Mouse (Mus musculus) intestine, embryonic 14.5 days (tissue): Measurements from ENCODE around the gene Rccd1. TPM values are rescaled to one million over a fixed set of nuclear protein-coding genes. Genes with fewer than 3 reads are reported as not detected.

Source experiments
- ATAC-seq: fragments of 200-750 bp; cut with Nextera tagmentation; replicated peaks from 2 replicates; pipeline ENCODE4 v1.8.0; 2017; ENCODE audit warnings: low read depth, moderate number of reproducible peaks, moderate TSS enrichment, moderate library complexity; ENCODE audit not compliant: low FRiP score, low TSS enrichment
- DNase-seq: peaks from one replicate; pipeline ENCODE4 v3.0.0-alpha.2; 2018; ENCODE audit warnings: low spot score
- H3K27ac ChIP-seq: fragments of 300-500 bp; sonication (generic); 2 replicates; pipeline ENCODE4 v1.5.1; 2014; ENCODE audit warnings: low read depth, mild to moderate bottlenecking, control low read depth
- H3K27me3 ChIP-seq: fragments of 300-500 bp; sonication (generic); replicated peaks from 2 replicates; pipeline ENCODE4 v1.6.1; 2014; ENCODE audit warnings: low read length, control low read depth; ENCODE audit not compliant: control insufficient read depth, insufficient read depth
- H3K36me3 ChIP-seq: fragments of 300-500 bp; sonication (generic); 2 replicates; pipeline ENCODE4 v1.6.1; 2014; ENCODE audit warnings: low read length, control low read depth; ENCODE audit not compliant: control insufficient read depth, insufficient read depth
- H3K4me1 ChIP-seq: fragments of 300-500 bp; sonication (generic); replicated peaks from 2 replicates; pipeline ENCODE4 v1.6.1; 2014; ENCODE audit warnings: low read length, control low read depth, mixed read lengths; ENCODE audit not compliant: control insufficient read depth, insufficient read depth
- H3K4me2 ChIP-seq: fragments of 300-500 bp; sonication (generic); 2 replicates; pipeline ENCODE4 v1.6.1; 2014; ENCODE audit warnings: low read length
- H3K4me3 ChIP-seq: fragments of 300-500 bp; sonication (generic); 2 replicates; pipeline ENCODE4 v1.5.1; 2014; ENCODE audit warnings: low read depth, low read length, control low read depth, mixed read lengths
- H3K9ac ChIP-seq: fragments of 300-500 bp; sonication (generic); 2 replicates; pipeline ENCODE4 v1.6.1; 2014; ENCODE audit warnings: mild to moderate bottlenecking, low read length
- H3K9me3 ChIP-seq: fragments of 300-500 bp; sonication (generic); 2 replicates; pipeline ENCODE4 v1.6.1; 2016; ENCODE audit warnings: low read length, control low read depth; ENCODE audit not compliant: control insufficient read depth
- WGBS: fragments of 180-500 bp; shearing (Covaris S2); extraction: QIAGEN DNeasy Blood & Tissue Kit; methylation state at CpG from one replicate; pipeline ENCODE4 v1.1.7; 2014; 5-methylcytosine and 5-hydroxymethylcytosine counted together
- polyA plus RNA-seq: library from polyadenylated mRNA; unstranded; fragments of >200 nt; fragmentation: Nextera tagmentation; extraction: Ambion mirVana; gene quantifications from 2 replicates; pipeline ENCODE4 v1.2.1, GENCODE M21; 2014

Gene Rccd1
- polyA plus RNA-seq, 1 experiment from 2014 or later, result 13.5 TPM

- 90% methylated on average over 8 of the region's 8 CpGs for WGBS
- DNase-seq (no peak), ATAC-seq (no peak)
- no peaks in the 10 kb centered on the region for H3K9me3 ChIP-seq
- no peak overlapping the region for H3K4me2 ChIP-seq
- H3K4me1 ChIP-seq, result 0 out of 2 replicates have a peak, but pooled peaks cover 3% of the 10 kb centered on the region
- H3K4me3 ChIP-seq, result no peak overlapping the region
- peaks cover 69% of the 10 kb centered on the region for H3K36me3 ChIP-seq
- H3K9ac ChIP-seq, result no peak overlapping the region
- no peaks in the 10 kb centered on the region for H3K27me3 ChIP-seq
- no peak overlapping the region for H3K27ac ChIP-seq
These were observed 28.7 kb upstream of the Rccd1 start for GRCm38 (mm10) chr7:80352920-80353319.

GRCm38 (mm10) chr7:80350808-80351207, 26.6 kb upstream of the Rccd1 start:
- 69% methylated on average over 2 of the region's 2 CpGs for WGBS
- no peak for DNase-seq

GRCm38 (mm10) chr7:80347670-80348586, 23.7 kb upstream of the Rccd1 start:
- ATAC-seq, result peak; percentile 12; the same call in 1 of the 2 replicates
- DNase-seq, result peak; percentile 58

More at GRCm38 (mm10) chr7:80350808-80351207, 26.6 kb upstream of the Rccd1 start:
- ATAC-seq, result no peak
- Histone ChIP-seq H3K4me1 (peaks cover 13% of the 10 kb centered on the region; the same call in 1 of the 2 replicates), H3K4me2 (no peak overlapping the region), H3K9ac (no peak overlapping the region), H3K27me3 (no peaks in the 10 kb centered on the region), H3K4me3 (no peak overlapping the region), H3K36me3 (peaks cover 48% of the 10 kb centered on the region), H3K27ac (no peak overlapping the region), H3K9me3 (no peaks in the 10 kb centered on the region)

GRCm38 (mm10) chr7:80346830-80347229, 22.6 kb upstream of the Rccd1 start:
- H3K27ac ChIP-seq, result peak overlapping the region; percentile 77; the same call in 1 of the 2 replicates
- no peaks in the 10 kb centered on the region for H3K27me3 ChIP-seq
- peaks cover 17% of the 10 kb centered on the region for H3K36me3 ChIP-seq
- H3K4me1 ChIP-seq, result peaks cover 19% of the 10 kb centered on the region; the same call in 1 of the 2 replicates
- no peak overlapping the region for H3K9ac ChIP-seq
- WGBS, result 81% methylated on average over 5 of the region's 5 CpGs
- H3K4me2 ChIP-seq, result no peak overlapping the region
- no peak for ATAC-seq
- no peaks in the 10 kb centered on the region for H3K9me3 ChIP-seq
- H3K4me3 ChIP-seq, result no peak overlapping the region
- no peak for DNase-seq

More at GRCm38 (mm10) chr7:80347670-80348586, 23.7 kb upstream of the Rccd1 start:
- Histone ChIP-seq H3K27me3 (no peaks in the 10 kb centered on the region), H3K9me3 (no peaks in the 10 kb centered on the region), H3K4me3 (no peak overlapping the region), H3K27ac (peak overlapping the region; percentile 77), H3K4me1 (peaks cover 19% of the 10 kb centered on the region; the same call in 1 of the 2 replicates), H3K4me2 (peak overlapping the region; percentile 15; the same call in 1 of the 2 replicates), H3K36me3 (peaks cover 27% of the 10 kb centered on the region), H3K9ac (no peak overlapping the region)
- WGBS, result 41% methylated on average over 13 of the region's 13 CpGs

GRCm38 (mm10) chr7:80346173-80346572, 21.9 kb upstream of the Rccd1 start:
- no peak overlapping the region for H3K4me3 ChIP-seq
- DNase-seq, result no peak
- 94% methylated on average over 9 of the region's 9 CpGs for WGBS
- no peak overlapping the region for H3K27ac ChIP-seq
- H3K4me2 ChIP-seq, result no peak overlapping the region
- peaks cover 19% of the 10 kb centered on the region; the same call in 1 of the 2 replicates for H3K4me1 ChIP-seq
- no peaks in the 10 kb centered on the region for H3K27me3 ChIP-seq
- no peaks in the 10 kb centered on the region for H3K9me3 ChIP-seq
- H3K9ac ChIP-seq, result no peak overlapping the region
- no peak for ATAC-seq
- H3K36me3 ChIP-seq, result peaks cover 12% of the 10 kb centered on the region

- ATAC-seq (peak; percentile 6; the same call in 1 of the 2 replicates), DNase-seq (no peak)
- peak overlapping the region; percentile 78 for H3K9ac ChIP-seq
- peak overlapping the region; percentile 56 for H3K4me3 ChIP-seq
- 24% methylated on average over 19 of the region's 19 CpGs for WGBS
- peak overlapping the region; percentile 94 for H3K4me2 ChIP-seq
- peaks cover 33% of the 10 kb centered on the region; the same call in 1 of the 2 replicates for H3K4me1 ChIP-seq
- peak overlapping the region; percentile 60 for H3K27ac ChIP-seq
- no peaks in the 10 kb centered on the region for H3K36me3 ChIP-seq
- no peaks in the 10 kb centered on the region for H3K9me3 ChIP-seq
- H3K27me3 ChIP-seq, result no peaks in the 10 kb centered on the region
These were observed 19.2 kb upstream of the Rccd1 start for GRCm38 (mm10) chr7:80343270-80344018.

- H3K27ac ChIP-seq, result peak within 1 kb of the TSS; percentile 60
- peak within 1 kb of the TSS; percentile 78 for H3K9ac ChIP-seq
- DNase-seq, result peak; percentile 98
- WGBS, result 2% methylated on average over 25 of the region's 25 CpGs
- H3K4me3 ChIP-seq, result peak within 1 kb of the TSS; percentile 56
- ATAC-seq, result no peak; the same call in 1 of the 2 replicates
- H3K27me3 ChIP-seq, result no peaks in the 10 kb centered on the region
- peak within 1 kb of the TSS; percentile 94 for H3K4me2 ChIP-seq
- H3K36me3 ChIP-seq, result no peaks in the 10 kb centered on the region
- peaks cover 33% of the 10 kb centered on the region; the same call in 1 of the 2 replicates for H3K4me1 ChIP-seq
- no peaks in the 10 kb centered on the region for H3K9me3 ChIP-seq
These were observed 18.6 kb upstream of the Rccd1 start, which contains the start of gene Hddc3 for GRCm38 (mm10) chr7:80342858-80343257. Gene Hddc3, plus strand, starts transcription at chr7:80343104.

GRCm38 (mm10) chr7:80341793-80342192, 17.5 kb upstream of the Rccd1 start:
- ATAC-seq (no peak), DNase-seq (no peak)
- Histone ChIP-seq H3K4me1 (peaks cover 23% of the 10 kb centered on the region; the same call in 1 of the 2 replicates), H3K4me2 (no peak overlapping the region), H3K9ac (no peak overlapping the region), H3K27ac (no peak overlapping the region), H3K9me3 (no peaks in the 10 kb centered on the region), H3K27me3 (no peaks in the 10 kb centered on the region), H3K4me3 (no peak overlapping the region), H3K36me3 (peaks cover 8% of the 10 kb centered on the region)
- WGBS, result 81% methylated on average over 7 of the region's 7 CpGs
